Mouse (Mus musculus) kidney, postnatal 25 days (tissue): Measurements from ENCODE around the gene Ddb2.

ENCODE experiments used
- DNase-seq, 2 experiments: peaks; one replicate each; pipeline ENCODE4 v3.0.0; 2021; ENCODE audit warnings: mixed read lengths in 2 of 2

Gene Ddb2

DNA sequence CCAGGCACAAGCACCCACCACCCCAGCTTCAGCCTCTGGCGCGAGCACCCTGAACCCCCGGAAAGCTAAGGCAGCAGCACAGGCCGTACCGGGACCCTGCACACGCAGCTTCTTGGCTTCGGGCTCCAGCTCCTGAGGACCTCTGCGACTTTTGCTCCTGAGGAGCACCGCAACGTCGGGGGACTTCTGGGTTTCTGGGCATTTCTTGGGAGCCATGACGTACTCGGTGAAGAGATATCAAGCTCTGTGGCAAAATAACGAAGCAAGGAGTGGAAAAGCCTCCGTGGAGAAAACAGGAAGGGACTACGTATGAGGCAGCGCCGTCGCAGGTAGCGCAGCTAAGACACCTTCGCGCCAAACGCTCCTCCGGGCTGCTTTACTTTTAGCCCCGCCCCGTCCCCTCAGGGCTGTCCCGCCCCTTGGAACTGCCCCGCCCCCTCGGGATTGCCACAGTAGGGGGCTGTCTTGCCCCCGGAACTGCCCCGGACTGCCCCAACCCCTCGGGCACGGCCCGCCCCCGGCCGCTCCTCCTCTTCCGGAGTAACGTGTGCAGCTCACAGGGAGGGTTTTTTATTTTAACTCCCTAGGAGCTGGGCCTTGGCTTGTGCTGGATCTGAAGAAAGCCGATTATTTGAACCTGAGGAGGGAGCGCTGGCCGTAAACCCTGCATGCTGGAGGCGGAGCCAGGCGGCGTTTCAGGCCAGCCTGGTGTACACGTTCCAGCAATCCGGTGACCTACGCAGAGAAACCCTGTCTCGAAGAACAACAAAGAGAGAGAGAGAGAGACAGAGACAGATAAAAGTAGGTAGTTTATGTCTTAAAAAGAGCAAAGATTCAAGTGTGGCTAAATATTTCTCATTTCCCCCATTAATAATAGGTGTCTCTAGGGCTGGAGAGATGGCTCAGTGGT is at the start of gene Ddb2:
Gene Ddb2 (minus strand): TSS at position 382 of the 910 bp plus-strand sequence.
- peak; percentile 95 to 98 for DNase-seq

DNA sequence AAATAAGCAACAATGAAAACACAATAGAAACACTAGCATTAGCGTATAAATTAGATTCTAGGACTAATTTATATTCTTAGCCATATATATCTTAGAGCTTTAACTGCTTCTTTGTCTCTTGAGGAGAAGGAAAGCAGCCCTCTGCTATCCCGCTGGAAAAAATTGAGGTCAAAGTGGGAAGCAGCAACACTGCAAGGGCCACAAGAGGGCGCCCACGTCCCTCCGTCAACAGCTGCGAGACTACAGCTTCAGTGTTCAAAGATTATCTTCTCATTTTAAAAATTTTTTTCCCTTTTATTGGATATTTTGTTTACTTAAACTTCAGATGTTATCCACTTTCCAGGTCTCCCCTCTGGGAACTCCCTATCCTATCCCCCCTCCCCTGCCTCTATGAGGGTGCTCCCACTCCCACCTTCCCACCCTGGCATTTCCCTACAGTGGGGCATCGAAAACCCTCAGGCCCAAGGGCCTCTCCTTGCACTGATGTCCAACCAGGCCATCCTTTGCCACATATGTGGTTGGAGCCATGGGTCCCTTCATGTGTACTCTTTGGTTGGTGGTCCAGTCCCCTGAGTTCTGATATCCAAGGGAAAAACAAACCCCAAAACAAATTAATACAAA is 49.2 kb upstream of the Ddb2 start:
- peak; percentile 78 to 88 for DNase-seq

DNA sequence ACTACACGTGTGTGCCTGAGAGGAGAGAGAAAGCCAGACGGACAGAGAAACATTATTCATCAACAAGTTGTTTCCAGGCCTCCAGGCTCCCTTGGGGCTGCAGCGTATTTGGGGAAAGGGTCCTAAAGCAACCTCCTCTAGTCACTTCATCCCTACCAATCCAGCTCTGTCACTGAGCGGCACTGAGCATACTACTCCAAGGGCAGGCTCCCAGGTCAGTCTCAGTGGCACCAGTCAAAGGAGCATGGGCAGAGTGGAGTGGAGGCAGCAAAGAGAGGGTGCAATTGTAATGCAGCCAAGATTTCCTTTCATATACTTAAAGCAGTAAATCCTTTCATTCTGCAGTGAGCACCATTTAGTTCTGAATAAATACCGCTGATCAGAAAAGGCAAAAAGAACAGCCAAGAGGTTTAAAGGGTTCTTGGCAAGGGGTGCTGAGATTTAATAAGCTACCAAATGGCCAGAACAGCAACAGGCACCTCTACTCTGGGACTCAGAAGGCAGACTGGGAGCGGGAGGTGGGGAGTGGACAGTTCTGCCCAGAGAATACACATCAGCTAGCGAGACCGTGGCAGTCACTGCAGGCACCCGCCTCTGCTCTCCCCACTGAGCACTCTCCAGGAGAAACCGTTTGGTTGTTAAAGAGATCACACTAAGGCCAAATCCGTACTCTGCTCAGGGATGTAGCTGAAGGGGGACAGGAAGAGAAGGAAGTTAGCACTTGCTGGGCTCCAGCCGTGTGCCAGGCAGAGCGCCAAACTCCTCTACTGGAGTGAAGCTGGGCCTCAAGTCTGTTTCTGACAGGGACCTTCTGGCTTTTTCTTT is 47.8 kb upstream of the Ddb2 start:
- DNase-seq = peak in 1 of 2 experiments; percentile 46

DNA sequence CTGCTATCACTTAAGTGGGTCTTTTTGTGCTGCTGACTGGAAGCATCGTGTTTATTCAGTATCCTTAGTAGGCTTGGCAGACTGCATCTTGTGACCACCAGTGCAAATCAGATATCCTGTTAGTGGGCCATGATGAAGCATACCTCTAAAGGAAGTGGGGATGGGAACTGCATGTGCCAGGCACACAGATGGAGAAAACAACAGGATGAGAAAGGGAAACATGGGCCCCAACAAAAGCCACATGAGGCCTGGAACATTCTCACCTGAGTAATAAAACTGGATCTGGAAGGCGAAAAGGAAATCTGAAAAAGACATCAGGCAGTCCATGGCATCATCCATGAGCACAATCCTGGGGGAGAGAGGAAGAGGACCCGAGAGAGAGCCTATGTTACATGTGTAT is 47.2 kb upstream of the Ddb2 start:
- DNase-seq = no peak

DNA sequence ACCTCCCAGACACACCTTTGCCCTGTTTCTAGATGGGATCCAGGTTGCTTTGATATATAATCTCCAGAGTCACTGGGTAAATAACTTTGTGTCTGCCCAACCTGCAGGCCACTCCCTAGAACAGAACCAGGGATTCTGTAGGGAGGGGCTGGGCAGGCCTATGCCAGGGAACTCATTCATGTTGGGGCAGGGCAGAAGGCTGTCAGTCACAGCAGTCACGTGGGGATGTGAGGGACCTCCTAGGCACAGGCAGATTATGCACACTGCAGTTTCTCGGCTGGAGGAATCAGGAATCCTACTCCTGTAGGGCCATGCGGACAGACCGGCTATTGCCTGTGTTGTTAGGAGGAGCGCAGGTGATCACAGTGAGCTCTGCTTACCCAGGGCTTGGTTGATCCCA is 44.6 kb upstream of the Ddb2 start:
- peak in 1 of 2 experiments; percentile 70 for DNase-seq

DNA sequence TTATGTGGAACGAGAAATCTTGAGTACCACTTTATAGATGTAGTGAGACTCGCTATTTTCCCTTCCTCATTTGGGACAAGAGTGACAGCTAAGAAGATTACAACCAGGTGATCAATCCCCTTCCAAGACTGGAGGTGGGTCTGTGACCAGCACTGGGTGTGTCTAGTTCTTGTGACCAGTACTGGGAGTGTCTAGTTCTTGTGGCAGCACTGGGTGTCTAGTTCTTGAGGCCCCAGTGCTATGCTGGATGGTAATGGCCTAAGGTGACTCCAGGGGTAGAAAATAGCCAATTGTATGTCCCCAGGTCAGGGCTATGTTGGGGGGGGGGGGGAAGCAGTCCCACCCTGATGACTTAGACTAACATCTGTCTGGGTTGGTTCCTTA is 42.6 kb upstream of the Ddb2 start:
- DNase-seq = no peak

DNA sequence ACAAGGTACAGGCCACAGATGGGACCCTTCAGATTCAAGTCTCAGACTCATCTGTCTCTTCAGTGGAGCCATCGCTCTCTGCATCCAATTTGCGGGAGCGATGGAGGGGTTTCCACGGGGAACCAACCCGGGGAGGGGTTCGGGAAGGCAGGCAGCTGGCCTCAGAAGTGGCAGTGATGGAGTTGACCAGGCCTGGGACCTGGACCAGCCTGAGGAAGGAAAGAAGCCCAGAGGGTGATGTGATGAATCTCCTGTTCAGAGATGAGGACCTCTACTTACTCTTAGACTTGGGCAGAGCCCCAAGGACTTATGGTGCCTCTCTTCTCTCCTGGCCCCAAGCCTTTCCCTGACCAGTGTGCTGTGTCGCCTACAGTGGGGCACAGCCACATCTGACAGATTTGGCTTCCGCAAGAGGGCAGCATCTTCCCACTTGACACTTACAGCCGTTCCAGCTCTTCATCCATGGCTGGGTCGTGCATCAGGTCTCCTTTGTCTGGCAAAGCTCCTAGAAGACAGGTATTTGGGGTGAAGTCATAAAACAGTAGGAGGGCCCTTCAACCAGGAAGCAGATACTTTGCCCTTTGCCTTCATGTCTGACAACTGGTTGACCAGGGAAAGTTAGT is 42.1 kb upstream of the Ddb2 start:
- peak; percentile 60 to 73 for DNase-seq

DNA sequence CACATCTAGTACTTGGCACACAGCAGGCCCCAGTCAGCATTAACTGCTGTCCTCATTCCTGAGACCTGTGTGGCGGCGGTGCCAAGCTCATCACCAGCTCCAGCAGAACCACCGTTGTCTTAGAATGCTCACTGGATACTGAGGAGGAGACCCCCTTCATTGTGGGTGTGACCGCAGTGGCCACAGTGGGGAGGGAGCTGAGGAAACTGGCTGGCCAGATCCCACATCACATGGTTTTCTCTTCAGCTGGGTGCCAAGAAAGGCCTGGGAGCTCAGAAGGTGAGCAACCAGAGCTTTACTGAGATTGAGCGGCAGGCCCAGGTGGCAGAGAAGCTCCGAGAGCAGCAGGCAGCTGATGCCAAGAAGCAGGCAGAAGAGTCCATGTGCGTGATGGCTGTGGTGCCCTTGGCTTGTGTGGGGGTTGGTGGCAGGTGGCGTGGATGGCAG is 32.9 kb upstream of the Ddb2 start:
- no peak for DNase-seq

DNA sequence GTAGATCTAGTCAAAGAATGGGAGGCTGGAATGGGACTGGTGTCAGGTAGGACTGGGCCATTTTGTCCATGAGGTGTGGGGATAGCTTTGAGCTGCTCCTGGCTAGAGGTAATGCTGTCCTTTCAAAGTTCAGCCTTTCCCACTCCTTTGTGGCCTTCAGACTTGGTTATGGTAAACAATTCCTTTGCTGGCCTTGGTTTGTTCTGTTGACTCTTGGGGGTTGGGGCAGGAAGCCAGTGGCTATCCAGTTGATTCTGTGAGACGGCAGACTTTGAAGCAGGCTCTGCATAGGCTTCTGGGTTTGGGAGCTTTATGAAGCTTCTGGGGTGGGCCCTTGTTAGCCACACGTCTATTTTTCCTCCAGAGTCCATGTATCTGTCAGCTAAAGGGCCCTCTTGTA is 31.9 kb upstream of the Ddb2 start:
- no peak for DNase-seq

DNA sequence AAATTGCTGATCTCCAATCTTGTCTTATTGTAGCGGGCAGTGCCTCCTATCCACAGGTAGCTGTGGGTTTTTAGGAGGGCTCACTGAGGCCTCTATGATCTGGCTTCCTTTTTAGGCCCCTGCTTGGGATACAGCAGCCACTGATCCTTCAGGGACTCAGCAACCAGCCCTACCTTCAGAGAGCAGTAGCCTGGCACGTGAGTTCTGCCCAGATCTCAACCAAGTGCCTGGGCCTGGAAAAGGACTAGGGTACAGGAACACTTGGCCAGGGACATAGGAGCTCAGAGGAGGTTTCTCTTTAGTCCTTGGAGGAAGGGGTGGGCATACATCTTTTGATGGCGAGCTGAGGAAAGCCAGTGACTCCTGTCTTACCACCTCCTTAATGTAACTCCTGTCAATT is 31.3 kb upstream of the Ddb2 start:
- no peak for DNase-seq

DNA sequence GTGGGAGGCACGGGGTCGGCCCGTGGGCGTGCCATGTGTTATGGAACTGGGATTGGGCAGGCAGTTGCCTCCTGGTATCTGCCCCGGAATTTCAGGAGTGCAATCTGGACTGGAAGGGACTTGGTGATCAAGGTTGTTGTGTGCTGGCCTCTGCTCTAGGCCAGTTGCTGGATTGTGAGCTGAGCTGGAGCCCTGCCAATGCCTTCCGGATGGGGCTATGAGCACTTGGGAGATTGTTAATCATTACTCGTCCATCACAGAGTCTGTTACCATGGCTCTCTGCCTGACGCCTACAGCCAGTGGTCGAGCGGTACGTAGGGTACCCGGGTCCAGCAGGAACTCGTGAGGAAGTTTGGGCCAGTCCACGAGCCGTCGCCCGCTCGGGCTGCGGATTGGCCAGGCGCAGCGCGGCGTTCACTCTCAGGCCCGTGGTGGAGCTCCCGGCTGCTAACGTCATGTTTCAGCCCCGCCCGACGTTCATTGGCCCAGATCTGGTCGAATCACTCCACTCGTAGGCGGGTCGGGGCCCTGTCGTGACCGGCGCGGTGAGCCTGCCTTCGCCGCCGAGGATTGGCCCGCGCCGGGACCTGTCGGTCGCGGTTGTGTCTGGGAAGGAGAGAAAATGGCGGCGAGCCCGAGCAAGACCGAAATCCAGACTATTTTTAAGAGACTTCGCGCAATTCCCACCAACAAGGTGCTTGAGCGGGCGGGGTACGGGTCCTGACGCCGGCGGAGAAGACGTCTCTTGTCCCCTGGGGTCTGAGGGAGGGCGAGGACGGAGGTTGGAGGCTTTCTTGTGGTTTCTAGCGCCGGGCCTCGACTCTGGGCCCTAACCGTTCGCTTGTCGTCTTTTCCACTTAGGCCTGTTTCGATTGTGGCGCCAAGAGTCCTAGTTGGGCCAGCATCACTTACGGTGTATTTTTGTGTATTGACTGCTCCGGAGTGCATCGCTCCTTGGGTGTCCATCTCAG is 28.2 kb upstream of the Ddb2 start, which contains the start of gene Arfgap2:
Gene Arfgap2 (plus strand): TSS at position 264 of the 971 bp plus-strand sequence.
- peak; percentile 98 to 100 for DNase-seq

DNA sequence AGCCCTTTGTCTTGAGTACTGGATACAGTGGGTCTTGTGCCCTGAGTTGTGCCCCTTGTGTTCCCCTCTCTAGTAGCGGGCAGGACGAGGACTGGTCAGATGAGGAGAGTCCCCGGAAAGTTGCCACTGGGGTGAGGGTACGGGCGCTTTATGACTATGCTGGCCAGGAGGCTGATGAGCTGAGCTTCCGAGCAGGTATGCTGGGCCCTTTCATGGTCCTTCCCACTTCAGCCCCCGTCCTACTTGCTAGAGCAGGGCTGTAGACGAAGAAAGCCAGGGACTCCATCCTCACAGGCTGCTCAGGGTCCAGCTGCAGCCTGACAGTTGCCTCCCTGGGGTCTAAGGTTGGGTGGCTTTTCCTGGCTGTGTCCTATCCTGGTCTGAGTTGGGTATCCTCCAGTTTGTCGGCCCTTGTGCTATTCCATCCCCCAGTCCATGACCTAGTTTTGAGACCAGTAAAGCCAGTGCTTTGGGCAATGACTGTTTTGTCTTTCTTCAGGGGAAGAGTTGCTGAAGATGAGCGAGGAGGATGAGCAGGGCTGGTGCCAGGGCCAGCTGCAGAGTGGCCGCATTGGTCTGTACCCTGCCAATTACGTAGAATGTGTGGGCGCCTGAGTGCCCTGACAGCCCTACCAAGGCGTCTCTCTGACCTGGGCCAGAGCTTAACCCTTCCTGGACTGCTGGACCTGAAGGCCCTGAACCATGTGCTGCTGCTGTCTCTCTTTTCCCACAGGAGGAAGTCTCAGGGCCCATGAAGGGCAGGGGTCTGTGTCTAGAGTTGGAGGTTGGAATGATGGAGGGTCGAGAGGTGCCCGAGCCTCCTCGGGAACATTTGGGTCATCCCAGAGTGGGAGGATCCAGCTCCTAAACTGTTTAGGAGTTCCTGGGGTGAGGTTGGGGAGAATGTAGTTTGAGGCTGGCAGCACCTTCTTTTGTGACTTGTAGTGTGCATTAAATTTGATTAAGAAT is 27.2 kb upstream of the Ddb2 start:
- DNase-seq = no peak

DNA sequence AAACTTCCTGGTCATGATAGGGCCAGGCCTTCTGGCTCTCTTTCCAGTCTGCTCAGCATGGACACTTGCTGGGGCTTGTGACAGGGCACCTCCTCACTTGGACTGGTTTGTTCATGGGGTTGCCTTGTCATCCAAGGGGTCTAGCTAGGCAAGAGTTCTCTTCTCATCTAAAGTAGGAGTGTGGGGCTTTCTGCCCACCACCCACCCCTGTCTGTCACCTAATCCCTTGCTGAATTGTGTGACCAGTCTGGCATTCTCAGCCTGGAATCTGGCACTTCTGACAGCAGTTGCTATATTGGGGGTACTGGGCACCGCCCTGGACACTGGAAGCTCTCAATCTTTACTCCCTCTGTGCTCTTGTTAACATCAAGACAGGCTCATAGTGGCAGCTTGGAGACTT is 22.7 kb upstream of the Ddb2 start:
- peak in 1 of 2 experiments; percentile 22 for DNase-seq

DNA sequence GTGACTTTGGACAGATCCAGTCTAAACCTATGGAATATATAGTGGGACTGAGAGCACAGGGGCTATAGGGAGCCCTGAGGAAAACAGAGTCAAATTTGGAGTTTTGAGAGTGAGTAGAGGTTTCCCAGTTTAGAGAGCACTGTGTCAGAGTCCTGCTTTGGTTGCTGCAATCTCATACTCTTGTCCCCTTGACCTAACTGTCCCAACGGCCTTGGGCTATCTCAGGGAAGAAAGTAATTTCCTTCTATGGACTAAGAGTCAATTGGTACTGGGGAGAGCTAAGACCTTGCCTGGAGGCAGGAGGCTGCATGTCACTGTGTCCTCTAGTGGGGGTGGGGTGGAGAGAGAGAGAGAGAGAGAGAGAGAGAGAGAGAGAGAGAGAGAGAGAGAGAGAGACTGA is 22.0 kb upstream of the Ddb2 start:
- peak in 1 of 2 experiments; percentile 14 for DNase-seq

DNA sequence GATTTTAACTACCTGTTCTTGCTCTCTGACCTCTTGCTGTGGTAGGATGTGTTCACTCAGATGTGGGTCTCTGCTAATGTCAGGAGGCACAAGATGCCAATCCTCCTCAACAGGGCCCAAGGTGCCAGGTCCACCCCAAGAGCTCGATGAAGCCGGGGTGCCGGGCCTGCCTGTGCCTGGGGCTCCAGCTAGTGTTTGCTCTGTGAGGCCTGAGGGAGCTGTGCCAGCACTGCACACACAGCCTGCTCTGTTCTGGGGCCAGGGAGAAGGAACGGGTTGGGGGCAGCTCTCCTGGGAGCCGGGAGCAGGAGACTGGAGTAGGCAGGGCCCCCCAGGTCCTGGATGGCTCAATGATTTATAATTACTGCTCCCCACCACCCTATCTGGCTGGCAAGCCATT is 21.3 kb upstream of the Ddb2 start:
- DNase-seq = peak in 1 of 2 experiments; percentile 49

DNA sequence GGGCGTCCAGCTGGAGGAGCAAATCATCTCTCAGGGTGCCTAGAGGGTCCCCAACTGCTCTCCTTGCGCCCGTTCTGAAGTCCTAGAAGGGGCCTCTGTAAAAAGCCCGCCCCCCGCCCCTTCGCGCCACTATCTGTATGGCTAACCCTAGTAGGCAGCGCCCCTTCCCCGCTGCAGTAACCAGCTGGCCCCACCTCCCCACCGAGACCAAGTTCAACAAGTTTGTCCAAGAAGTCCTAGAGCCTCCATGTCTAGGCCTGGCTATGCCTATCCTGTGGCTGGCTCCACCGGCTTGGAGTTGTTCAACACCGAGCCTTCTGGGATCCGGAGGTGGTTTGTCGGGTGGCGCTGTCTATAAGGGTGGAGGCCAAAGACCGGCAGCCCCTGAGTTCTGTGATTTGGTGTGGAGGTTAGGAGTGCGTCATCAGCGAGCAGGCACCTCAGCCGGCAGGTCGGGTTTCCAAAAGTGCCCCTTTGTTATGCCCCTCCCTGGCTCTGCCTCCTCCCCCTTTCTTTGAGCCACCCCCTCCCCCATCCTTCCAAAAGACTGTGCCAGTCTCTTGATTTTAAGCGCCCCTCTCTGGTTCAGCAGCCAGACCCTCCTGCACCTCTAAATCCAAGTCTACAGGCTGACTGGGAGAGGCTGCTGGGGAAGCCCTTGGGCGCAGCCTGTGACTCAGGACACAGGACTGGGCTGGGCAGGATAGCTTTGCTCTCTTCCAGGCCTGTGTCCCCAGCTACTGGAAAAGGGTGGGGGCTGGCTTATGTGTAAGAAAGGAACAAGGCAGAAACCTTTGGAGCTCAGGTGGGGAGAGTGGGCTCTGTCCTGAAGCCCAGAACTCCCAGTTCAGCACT is 20.6 kb upstream of the Ddb2 start:
- DNase-seq = peak; percentile 58 to 84

DNA sequence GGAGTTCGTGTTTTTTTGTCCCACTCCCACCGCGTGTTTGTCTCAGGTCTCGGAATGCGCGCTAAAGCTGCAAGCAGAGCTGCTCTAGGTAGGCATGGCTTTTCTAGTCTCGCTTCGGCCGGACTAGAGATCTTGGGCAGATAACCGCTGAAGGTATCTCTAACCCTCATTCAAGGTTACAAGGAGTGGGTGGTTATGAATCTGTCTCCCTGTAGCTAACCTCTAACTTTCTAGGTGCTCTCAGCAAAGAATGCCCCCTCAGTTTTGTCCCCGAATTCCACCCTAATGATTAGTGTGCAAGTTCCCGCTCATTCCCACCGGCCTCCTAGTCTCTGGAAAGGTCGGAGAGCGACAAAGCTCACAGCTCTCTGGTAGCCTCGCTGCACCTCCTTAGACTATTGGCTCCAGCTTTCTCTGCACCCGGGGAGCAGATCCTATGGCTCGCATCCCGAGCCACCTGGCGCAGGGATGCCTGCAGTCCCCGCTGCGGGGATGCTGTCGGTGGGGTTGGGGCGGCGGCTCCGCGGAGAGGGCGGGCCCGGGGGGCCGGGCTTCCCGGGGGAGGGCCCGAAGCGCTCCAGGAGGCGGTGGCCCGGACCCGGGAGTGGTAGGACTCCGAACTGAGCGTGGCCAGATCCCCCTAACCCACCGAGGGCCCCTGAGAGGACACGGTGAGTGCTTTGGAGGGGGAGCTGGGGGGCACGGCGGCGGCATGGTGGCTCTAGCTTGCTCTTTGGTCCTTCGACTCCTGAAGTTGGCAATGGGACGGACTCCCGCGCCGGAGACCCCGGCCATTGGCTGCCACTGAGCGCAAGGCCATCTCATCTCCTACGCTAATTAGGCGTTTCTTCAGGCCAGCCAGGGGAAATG is 19.7 kb upstream of the Ddb2 start:
- peak; percentile 67 to 87 for DNase-seq

DNA sequence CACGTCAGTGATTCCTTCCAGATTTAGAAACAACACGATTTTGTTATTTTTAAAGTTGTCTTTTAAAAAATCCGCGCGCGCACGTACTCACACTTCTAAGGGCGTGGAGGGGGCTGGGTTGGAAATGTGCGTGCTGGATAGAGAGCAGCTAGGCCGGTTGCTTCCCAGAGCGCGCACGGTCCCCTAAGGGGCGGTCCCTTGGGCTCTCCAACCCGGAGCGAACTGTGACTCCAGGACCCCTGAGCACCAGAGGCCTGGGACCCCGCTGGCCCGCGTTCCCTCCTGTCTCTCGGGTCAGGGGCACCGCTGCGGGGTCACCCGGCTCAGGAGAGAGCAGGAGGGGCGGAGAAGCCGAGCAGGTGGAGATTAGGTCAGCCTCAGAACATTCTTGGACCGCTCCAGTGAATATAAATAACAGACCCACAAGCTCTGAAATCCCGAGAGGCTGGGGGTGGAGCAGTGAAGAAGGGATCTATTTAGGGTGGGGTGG is 18.9 kb upstream of the Ddb2 start, which contains the start of gene Pacsin3:
Gene Pacsin3 (plus strand): TSS at position 294 of the 490 bp plus-strand sequence.
- DNase-seq = peak; percentile 28 to 50
